Mouse (Mus musculus) left cerebral cortex, postnatal 14 days (tissue): Measurements from ENCODE around the gene Omg. TPM values are rescaled to one million over a fixed set of nuclear protein-coding genes. Genes with fewer than 3 reads are reported as not detected.

Experiments used
- total RNA-seq, 2 experiments: library from RNA; stranded (reverse); gene quantifications; 2 replicates each; pipeline ENCODE4 v1.2.3; 2021

Omg gene
- total RNA-seq, 2 experiments from 2014 or later = 105 to 116 TPM

Other genes starting within 250 kb of the Omg start
- 10 to 100 TPM; 60.8 to 75.4 TPM for gene Wsb1, start 249.4 kb downstream of the Omg start, total RNA-seq
- gene Gm9964, start 207.2 kb downstream of the Omg start, total RNA-seq = 1 to 10 TPM in 1 of 2 experiments, under 1 TPM in 1; 0.68 to 1.3 TPM
- 100 to 1,000 TPM; 112 to 119 TPM for gene Nf1, start 164.4 kb downstream of the Omg start, total RNA-seq
- under 1 TPM; 0.35 to 0.36 TPM for gene Evi2b, start 19.7 kb upstream of the Omg start, total RNA-seq
- gene Evi2, start 26.5 kb upstream of the Omg start, total RNA-seq = under 1 TPM in 1 of 2 experiments, not detected in 1; 0.13 TPM
- gene Evi2a, start 26.5 kb upstream of the Omg start, total RNA-seq = 10 to 100 TPM in 1 of 2 experiments, 1 to 10 TPM in 1; 5.5 to 10.2 TPM
- 100 to 1,000 TPM; 200 to 210 TPM for gene Rab11fip4, start 87.1 kb upstream of the Omg start, total RNA-seq